Mouse (Mus musculus): ENCODE data around the gene Klhl9. TPM values are rescaled to one million over a fixed set of nuclear protein-coding genes. Genes with fewer than 3 reads are reported as not detected.

Klhl9 gene
- polyA plus RNA-seq, 1 experiment from 2014 or later: 115 TPM

DNA sequence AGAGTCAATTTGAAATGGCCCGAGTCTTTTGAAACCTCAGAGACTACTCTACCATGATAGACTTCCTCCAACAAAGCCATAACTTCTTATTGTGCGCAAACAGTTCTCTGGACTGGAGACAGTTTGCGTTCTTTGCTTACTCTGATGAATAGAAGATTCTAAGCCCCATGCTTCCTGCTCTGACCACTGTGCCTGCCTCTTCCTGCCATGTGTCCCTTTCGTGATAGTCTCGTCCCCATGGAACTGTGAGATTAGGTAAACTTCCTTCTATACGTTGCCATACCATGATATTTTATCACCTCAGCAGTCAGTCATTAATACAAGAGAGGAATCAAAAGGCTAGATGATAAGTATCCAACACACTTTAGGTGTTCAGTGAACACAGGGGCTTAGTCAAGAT lies 4.5 kb upstream of the Klhl9 start:
- ATAC-seq: no peak
- no peaks in the 10 kb centered on the region for H3K4me1 ChIP-seq (ENCODE audit: control insufficient read depth, insufficient read depth, low read length)
- H3K9me3 ChIP-seq (replicated peaks; ENCODE audit: control insufficient read depth, low read length, poor library complexity, severe bottlenecking): no peaks in the 10 kb centered on the region
- H3K27me3 ChIP-seq (ENCODE audit: control insufficient read depth, insufficient read depth, low read depth, low read length): no peaks in the 10 kb centered on the region
- H3K4me3 ChIP-seq (ENCODE audit: low read depth, low read length): no peak overlapping the region
- H3K27ac ChIP-seq (ENCODE audit: low read length): no peak overlapping the region
- H3K36me3 ChIP-seq (ENCODE audit: control insufficient read depth, insufficient read depth, low read length): no peaks in the 10 kb centered on the region
- WGBS: 91% methylated on average over 6 of the region's 6 CpGs
- H3K9ac ChIP-seq (ENCODE audit: low read depth, low read length): no peak overlapping the region
- no peak overlapping the region for H3K4me2 ChIP-seq (ENCODE audit: low read length)

DNA sequence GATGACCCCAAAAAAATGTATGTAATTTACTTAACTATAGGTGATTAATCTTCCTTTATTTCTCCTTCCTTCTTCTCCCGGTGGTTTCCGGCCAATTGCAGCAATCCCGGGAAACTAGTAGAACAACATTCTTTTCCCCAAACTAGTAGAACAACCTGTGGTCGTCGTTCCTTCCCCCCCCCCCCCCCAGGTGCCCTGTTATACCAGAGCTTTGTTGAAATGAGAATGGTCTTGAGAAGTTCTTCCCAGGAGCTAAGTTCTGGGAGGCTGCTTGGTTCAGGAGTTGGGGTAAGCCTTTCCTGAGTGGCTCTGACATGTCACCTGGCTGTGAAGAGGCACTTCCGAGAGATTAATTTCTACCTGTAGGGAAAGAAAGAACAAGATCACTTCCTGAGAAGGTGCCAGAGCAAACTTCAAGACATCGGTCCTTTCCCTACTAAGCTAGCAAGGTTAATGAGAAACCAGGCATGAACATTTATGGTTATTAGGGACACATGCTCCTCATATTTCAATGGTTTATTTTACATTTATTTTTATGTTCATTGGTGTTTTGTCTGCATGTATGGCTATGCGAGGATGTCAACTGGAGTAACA lies 1.3 kb upstream of the Klhl9 start:
- Histone ChIP-seq H3K27ac (ENCODE audit: low read length) (no peak overlapping the region), H3K4me1 (ENCODE audit: control insufficient read depth, insufficient read depth, low read length) (peaks cover 22% of the 10 kb centered on the region), H3K4me2 (ENCODE audit: low read length) (no peak overlapping the region), H3K9me3 (replicated peaks; ENCODE audit: control insufficient read depth, low read length, poor library complexity, severe bottlenecking) (no peaks in the 10 kb centered on the region), H3K4me3 (ENCODE audit: low read depth, low read length) (no peak overlapping the region), H3K9ac (ENCODE audit: low read depth, low read length) (no peak overlapping the region), H3K36me3 (ENCODE audit: control insufficient read depth, insufficient read depth, low read length) (peaks cover 5% of the 10 kb centered on the region; the same call in 1 of the 2 replicates), H3K27me3 (ENCODE audit: control insufficient read depth, insufficient read depth, low read depth, low read length) (no peaks in the 10 kb centered on the region)
- 74% methylated on average over 8 of the region's 8 CpGs for WGBS
- ATAC-seq: no peak

DNA sequence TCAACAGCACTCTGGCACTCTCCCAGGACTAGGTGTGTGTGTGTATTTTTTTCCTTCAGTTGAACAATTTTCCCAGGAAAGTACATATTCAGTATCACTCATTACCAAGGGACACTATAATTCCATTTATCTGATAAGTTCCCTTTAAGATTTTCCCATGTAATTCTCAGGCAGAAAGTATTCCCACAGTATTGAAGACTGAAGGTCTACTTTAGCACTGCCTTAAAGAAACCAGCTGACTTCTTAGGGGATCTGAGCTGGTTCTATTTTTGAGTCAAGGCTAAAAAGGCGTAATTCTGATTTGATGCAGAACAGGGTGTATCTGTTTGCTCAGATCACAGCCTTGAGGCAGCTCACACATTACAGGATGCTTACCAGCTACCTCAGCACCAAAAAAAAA lies 3.5 kb downstream of the Klhl9 start:
- Histone ChIP-seq H3K4me2 (ENCODE audit: low read length) (peak overlapping the region; percentile 63), H3K9ac (ENCODE audit: low read depth, low read length) (peak overlapping the region; percentile 38; the same call in 1 of the 2 replicates), H3K9me3 (replicated peaks; ENCODE audit: control insufficient read depth, low read length, poor library complexity, severe bottlenecking) (no peaks in the 10 kb centered on the region), H3K27ac (ENCODE audit: low read length) (no peak overlapping the region), H3K27me3 (ENCODE audit: control insufficient read depth, insufficient read depth, low read depth, low read length) (no peaks in the 10 kb centered on the region), H3K36me3 (ENCODE audit: control insufficient read depth, insufficient read depth, low read length) (peaks cover 8% of the 10 kb centered on the region; the same call in 1 of the 2 replicates), H3K4me1 (ENCODE audit: control insufficient read depth, insufficient read depth, low read length) (peaks cover 34% of the 10 kb centered on the region), H3K4me3 (ENCODE audit: low read depth, low read length) (peak overlapping the region; percentile 35)
- 38% methylated on average over 1 of the region's 1 CpGs for WGBS
- ATAC-seq: no peak

DNA sequence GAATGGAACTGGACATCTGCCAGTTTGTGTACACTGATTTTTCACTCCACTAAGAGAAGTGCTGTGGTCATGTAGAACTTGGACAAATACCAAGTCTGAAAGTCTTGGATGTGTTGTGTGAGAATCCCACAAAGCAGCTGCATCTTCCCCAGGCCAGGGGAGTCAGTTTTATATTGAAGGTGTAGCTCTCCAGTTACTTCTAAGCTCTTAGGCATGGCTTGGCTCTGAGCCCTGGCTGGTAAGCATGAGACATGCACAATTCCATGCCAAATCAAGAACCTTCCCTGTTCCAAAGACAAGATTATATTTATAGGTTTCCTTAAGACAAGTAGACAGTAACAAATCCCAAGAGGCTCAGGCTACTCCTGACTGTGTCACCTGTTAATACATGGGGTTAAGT lies 7.2 kb downstream of the Klhl9 start:
- Histone ChIP-seq H3K36me3 (ENCODE audit: control insufficient read depth, insufficient read depth, low read length) (peaks cover 4% of the 10 kb centered on the region; the same call in 1 of the 2 replicates), H3K27ac (ENCODE audit: low read length) (no peak overlapping the region), H3K4me1 (ENCODE audit: control insufficient read depth, insufficient read depth, low read length) (peaks cover 21% of the 10 kb centered on the region), H3K4me3 (ENCODE audit: low read depth, low read length) (no peak overlapping the region), H3K27me3 (ENCODE audit: control insufficient read depth, insufficient read depth, low read depth, low read length) (no peaks in the 10 kb centered on the region), H3K9ac (ENCODE audit: low read depth, low read length) (no peak overlapping the region), H3K4me2 (ENCODE audit: low read length) (no peak overlapping the region), H3K9me3 (replicated peaks; ENCODE audit: control insufficient read depth, low read length, poor library complexity, severe bottlenecking) (no peaks in the 10 kb centered on the region)
- no peak for ATAC-seq

DNA sequence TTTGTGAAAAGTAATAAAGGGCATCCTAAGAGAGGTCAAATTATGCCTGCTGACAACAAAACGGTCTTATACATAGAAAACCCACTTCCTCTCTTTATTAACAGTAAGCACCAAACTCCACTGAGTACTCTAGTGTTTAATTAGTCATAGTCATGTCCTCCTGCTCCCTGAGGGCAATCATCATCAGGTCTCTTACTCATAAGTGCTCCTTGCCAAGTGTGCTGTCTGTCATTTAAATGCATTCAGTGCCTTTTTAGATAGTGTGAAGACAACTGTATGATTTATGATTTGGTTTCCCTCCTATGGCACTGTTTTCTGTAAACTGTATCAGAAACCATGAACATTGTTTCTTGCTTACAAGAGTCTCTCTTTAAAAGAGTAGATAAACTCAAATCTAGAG lies 8.0 kb downstream of the Klhl9 start:
- no peaks in the 10 kb centered on the region for H3K27me3 ChIP-seq (ENCODE audit: control insufficient read depth, insufficient read depth, low read depth, low read length)
- no peak for ATAC-seq
- peaks cover 4% of the 10 kb centered on the region; the same call in 1 of the 2 replicates for H3K36me3 ChIP-seq (ENCODE audit: control insufficient read depth, insufficient read depth, low read length)
- H3K27ac ChIP-seq (ENCODE audit: low read length): no peak overlapping the region
- H3K9me3 ChIP-seq (replicated peaks; ENCODE audit: control insufficient read depth, low read length, poor library complexity, severe bottlenecking): no peaks in the 10 kb centered on the region
- peaks cover 17% of the 10 kb centered on the region for H3K4me1 ChIP-seq (ENCODE audit: control insufficient read depth, insufficient read depth, low read length)
- H3K9ac ChIP-seq (ENCODE audit: low read depth, low read length): no peak overlapping the region
- 94% methylated on average over 1 of the region's 1 CpGs for WGBS
- H3K4me2 ChIP-seq (ENCODE audit: low read length): no peak overlapping the region
- H3K4me3 ChIP-seq (ENCODE audit: low read depth, low read length): no peak overlapping the region

DNA sequence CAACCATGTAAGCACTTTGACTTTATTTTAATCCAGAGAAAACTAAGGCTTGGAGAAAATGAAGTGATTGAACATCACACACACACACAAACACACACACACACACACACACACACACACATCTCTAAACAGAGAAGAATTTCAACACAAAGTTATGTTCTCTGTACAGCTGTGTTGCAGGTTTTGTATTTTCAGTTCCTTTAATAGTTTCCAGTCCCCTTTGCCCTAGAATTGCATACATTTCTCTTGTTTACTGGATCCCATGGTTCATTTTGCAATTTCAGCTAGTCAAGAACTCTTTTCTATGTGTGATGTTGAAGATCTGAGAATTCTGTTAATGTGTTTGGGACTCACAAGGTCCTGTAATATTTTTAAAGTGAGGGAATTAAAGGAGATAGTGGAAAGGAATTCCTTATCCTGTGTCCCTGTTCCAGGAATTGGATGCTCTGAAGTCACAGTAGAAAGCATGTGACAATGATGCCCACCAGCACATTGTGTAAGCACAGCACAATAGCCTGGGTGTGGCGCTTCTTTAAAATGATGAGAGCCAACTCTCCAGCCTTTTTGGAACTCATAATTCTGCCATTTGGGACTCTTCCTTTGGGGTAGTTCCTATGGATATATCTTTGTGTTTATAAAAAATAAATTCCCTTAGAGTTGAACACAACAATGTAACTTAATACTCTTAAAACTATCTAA lies 15.0 kb downstream of the Klhl9 start:
- no peaks in the 10 kb centered on the region for H3K9me3 ChIP-seq (replicated peaks; ENCODE audit: control insufficient read depth, low read length, poor library complexity, severe bottlenecking)
- ATAC-seq: no peak
- peaks cover 2% of the 10 kb centered on the region; the same call in 1 of the 2 replicates for H3K36me3 ChIP-seq (ENCODE audit: control insufficient read depth, insufficient read depth, low read length)
- H3K4me3 ChIP-seq (ENCODE audit: low read depth, low read length): no peak overlapping the region
- H3K4me2 ChIP-seq (ENCODE audit: low read length): no peak overlapping the region
- 97% methylated on average over 1 of the region's 1 CpGs for WGBS
- no peak overlapping the region for H3K27ac ChIP-seq (ENCODE audit: low read length)
- H3K9ac ChIP-seq (ENCODE audit: low read depth, low read length): no peak overlapping the region
- no peaks in the 10 kb centered on the region for H3K4me1 ChIP-seq (ENCODE audit: control insufficient read depth, insufficient read depth, low read length)
- no peaks in the 10 kb centered on the region for H3K27me3 ChIP-seq (ENCODE audit: control insufficient read depth, insufficient read depth, low read depth, low read length)

DNA sequence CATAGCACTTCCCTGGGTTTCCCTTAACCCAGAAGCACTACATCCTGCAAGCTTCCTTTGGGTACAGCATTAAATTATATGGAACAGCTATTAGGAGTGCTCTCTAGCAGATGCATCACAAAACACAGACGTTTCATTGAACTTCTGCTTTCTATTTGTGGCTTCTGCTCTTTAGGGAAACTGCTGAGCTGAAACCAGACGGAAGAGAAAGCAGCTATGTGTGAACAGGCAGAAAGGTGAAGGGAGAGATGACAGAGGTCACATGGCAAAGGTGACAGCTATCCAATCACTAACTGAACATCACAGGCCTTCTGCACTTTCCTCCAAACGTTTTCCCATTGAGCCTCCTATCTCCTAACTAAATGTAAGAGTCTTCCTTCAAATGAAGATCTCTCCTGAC lies 16.3 kb downstream of the Klhl9 start:
- Histone ChIP-seq H3K9me3 (replicated peaks; ENCODE audit: control insufficient read depth, low read length, poor library complexity, severe bottlenecking) (no peaks in the 10 kb centered on the region), H3K4me3 (ENCODE audit: low read depth, low read length) (no peak overlapping the region), H3K36me3 (ENCODE audit: control insufficient read depth, insufficient read depth, low read length) (peaks cover 2% of the 10 kb centered on the region; the same call in 1 of the 2 replicates), H3K9ac (ENCODE audit: low read depth, low read length) (no peak overlapping the region), H3K4me2 (ENCODE audit: low read length) (no peak overlapping the region), H3K27ac (ENCODE audit: low read length) (no peak overlapping the region), H3K4me1 (ENCODE audit: control insufficient read depth, insufficient read depth, low read length) (no peaks in the 10 kb centered on the region), H3K27me3 (ENCODE audit: control insufficient read depth, insufficient read depth, low read depth, low read length) (no peaks in the 10 kb centered on the region)
- ATAC-seq: no peak
- WGBS: 46% methylated on average over 3 of the region's 3 CpGs

DNA sequence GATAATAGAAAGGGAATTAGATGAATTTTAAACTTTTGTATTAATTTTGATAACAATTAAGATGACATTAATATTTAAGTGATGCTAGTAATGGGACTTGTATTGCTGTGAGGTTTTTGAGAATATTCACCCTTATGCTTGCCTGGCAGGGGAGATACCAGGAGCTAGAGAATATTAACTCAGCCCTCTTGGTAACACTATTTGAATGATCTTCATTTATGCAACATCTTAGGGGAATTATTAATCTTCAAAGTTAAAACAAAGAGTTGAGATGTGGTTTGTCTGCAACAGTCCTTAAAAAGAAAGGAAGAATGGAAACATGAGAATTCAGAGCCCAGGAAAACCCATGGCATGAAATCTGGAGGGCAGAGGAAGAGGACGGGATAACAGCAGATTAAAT lies 23.0 kb downstream of the Klhl9 start:
- H3K4me3 ChIP-seq (ENCODE audit: low read depth, low read length): no peak overlapping the region
- H3K9me3 ChIP-seq (replicated peaks; ENCODE audit: control insufficient read depth, low read length, poor library complexity, severe bottlenecking): no peaks in the 10 kb centered on the region
- WGBS: 65% methylated on average over 1 of the region's 1 CpGs
- ATAC-seq: no peak
- H3K27ac ChIP-seq (ENCODE audit: low read length): no peak overlapping the region
- no peaks in the 10 kb centered on the region for H3K27me3 ChIP-seq (ENCODE audit: control insufficient read depth, insufficient read depth, low read depth, low read length)
- H3K4me1 ChIP-seq (ENCODE audit: control insufficient read depth, insufficient read depth, low read length): no peaks in the 10 kb centered on the region
- H3K9ac ChIP-seq (ENCODE audit: low read depth, low read length): no peak overlapping the region
- H3K36me3 ChIP-seq (ENCODE audit: control insufficient read depth, insufficient read depth, low read length): no peaks in the 10 kb centered on the region
- no peak overlapping the region for H3K4me2 ChIP-seq (ENCODE audit: low read length)

DNA sequence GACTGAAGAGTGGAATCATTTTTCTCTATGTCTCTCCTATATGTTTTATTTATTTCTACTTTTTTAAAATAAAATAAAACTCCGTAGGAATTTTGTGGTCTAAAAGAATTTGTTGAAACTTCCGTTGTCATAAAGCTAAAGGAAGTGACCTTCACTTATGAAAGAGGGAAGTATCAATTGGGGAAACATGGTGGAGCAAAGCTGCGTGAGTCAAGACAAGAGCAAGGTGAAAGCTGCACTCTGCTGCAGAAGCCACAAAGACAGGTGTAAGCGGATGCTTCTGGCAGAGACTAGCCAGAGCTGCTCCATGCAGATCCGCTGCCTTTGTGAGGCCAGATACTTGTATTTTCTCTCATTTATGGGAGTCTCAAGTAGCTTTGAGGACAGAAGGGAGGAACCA lies 23.5 kb downstream of the Klhl9 start:
- WGBS: 85% methylated on average over 5 of the region's 5 CpGs
- no peaks in the 10 kb centered on the region for H3K4me1 ChIP-seq (ENCODE audit: control insufficient read depth, insufficient read depth, low read length)
- no peaks in the 10 kb centered on the region for H3K9me3 ChIP-seq (replicated peaks; ENCODE audit: control insufficient read depth, low read length, poor library complexity, severe bottlenecking)
- H3K36me3 ChIP-seq (ENCODE audit: control insufficient read depth, insufficient read depth, low read length): no peaks in the 10 kb centered on the region
- no peak overlapping the region for H3K4me3 ChIP-seq (ENCODE audit: low read depth, low read length)
- no peaks in the 10 kb centered on the region for H3K27me3 ChIP-seq (ENCODE audit: control insufficient read depth, insufficient read depth, low read depth, low read length)
- ATAC-seq: no peak
- H3K4me2 ChIP-seq (ENCODE audit: low read length): no peak overlapping the region
- no peak overlapping the region for H3K27ac ChIP-seq (ENCODE audit: low read length)
- H3K9ac ChIP-seq (ENCODE audit: low read depth, low read length): no peak overlapping the region

Measured in midbrain, embryonic 16.5 days (tissue).